Mouse (Mus musculus) forebrain, postnatal 0 days (tissue): Measurements from ENCODE around the gene Gm10260. TPM values are rescaled to one million over a fixed set of nuclear protein-coding genes. Genes with fewer than 3 reads are reported as not detected.
A peak's percentile ranks its signal among the peaks of the same experiment; 100 is the strongest.

Source experiments
- ATAC-seq: fragments of 200-750 bp; cut with Nextera tagmentation; 2 replicates; pipeline ENCODE4 v1.8.0; 2017; ENCODE audit warnings: mild to moderate bottlenecking, moderate library complexity
- DNase-seq: peaks from one replicate; pipeline ENCODE4 v3.0.0-alpha.2; 2015
- H3K27ac ChIP-seq: fragments of 300-500 bp; sonication (generic); 2 replicates; pipeline ENCODE4 v1.5.1; 2014; ENCODE audit warnings: low read depth, mild to moderate bottlenecking, antibody characterized with exemption, low read length, moderate library complexity, mixed read lengths
- H3K27me3 ChIP-seq: fragments of 300-500 bp; sonication (generic); 2 replicates; pipeline ENCODE4 v1.6.1; 2014; ENCODE audit warnings: mild to moderate bottlenecking, low read length, mixed read lengths; ENCODE audit not compliant: insufficient read depth
- H3K36me3 ChIP-seq: fragments of 300-500 bp; sonication (generic); 2 replicates; pipeline ENCODE4 v1.6.1; 2014; ENCODE audit warnings: mild to moderate bottlenecking, moderate library complexity; ENCODE audit not compliant: insufficient read depth
- H3K4me1 ChIP-seq: fragments of 300-500 bp; sonication (generic); 2 replicates; pipeline ENCODE4 v1.6.1; 2014; ENCODE audit warnings: antibody characterized with exemption; ENCODE audit not compliant: insufficient read depth
- H3K4me2 ChIP-seq: fragments of 300-500 bp; sonication (generic); 2 replicates; pipeline ENCODE4 v1.6.1; 2014; ENCODE audit warnings: low read depth, mild to moderate bottlenecking, moderate library complexity
- H3K4me3 ChIP-seq: fragments of 300-500 bp; sonication (generic); 2 replicates; pipeline ENCODE4 v1.5.1; 2014; ENCODE audit warnings: low read depth, low read length, mixed read lengths
- H3K9ac ChIP-seq: fragments of 300-500 bp; sonication (generic); 2 replicates; pipeline ENCODE4 v1.6.1; 2014; ENCODE audit warnings: mild to moderate bottlenecking
- H3K9me3 ChIP-seq: fragments of 300-500 bp; sonication (generic); 2 replicates; pipeline ENCODE4 v1.6.1; 2016; ENCODE audit warnings: low read length
- CTCF ChIP-seq: sonication (generic); IDR thresholded peaks from 2 replicates; pipeline ENCODE4 v1.5.1; 2016; ENCODE audit warnings: antibody characterized with exemption, control low read depth, low read depth
- WGBS: fragments of 180-500 bp; shearing (Covaris S2); extraction: QIAGEN DNeasy Blood & Tissue Kit; methylation state at CpG from one replicate; pipeline ENCODE4 v1.1.7; 2014; 5-methylcytosine and 5-hydroxymethylcytosine counted together
- polyA plus RNA-seq: library from polyadenylated mRNA; unstranded; fragments of >200 nt; fragmentation: Nextera tagmentation; extraction: Ambion mirVana; gene quantifications from 2 replicates; pipeline ENCODE4 v1.2.1, GENCODE M21; 2015
- total RNA-seq: library from RNA; depleted of rRNA; stranded (reverse); fragments of >200 nt; gene quantifications from 2 replicates; pipeline ENCODE4 v1.2.3, GENCODE M21; 2014

The Gm10260 gene
- total and polyA plus RNA-seq, 2 experiments from 2014 or later, result 4.6 to 11.4 TPM

DNA sequence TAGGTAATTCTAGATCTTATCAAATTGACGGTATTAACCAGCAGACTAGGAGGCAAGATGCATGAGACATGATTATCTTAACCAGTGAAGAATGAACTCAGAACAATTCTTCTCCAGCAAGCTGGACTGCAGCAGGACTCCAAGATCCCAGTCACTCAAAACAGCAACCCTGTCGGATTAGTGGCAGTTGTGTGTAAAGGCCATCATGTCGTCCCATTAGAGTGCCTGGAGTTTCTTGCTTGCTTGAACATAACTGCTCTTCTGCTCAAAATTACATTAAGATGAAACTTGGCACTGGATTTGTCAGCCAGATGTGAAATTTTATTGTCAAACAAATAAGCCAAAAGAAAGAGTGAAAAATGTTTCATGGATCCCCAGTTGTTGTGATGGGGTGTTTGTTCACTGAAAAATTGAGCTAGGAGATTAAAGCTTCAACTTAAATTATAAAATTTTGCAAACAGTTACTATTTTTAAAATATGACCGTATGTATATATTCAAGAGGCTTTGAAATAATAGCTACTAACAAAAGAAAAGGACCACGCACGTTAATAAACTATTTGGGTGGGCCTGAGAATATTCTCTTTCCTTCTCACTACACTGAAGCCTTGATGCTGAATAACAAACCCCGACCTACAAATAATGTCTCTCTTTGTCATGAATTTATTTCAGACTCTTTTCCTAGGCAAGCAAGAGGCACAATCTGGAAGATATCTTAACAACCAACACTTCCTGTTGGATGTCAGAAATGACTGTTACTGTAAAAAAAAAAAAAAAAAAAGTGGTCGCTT lies 19.4 kb upstream of the Gm10260 start:
- no peak for ATAC-seq

GRCm38 (mm10) chr13:97778698-97779194 lies 18.3 kb upstream of the Gm10260 start:
- no peak overlapping the region for H3K4me3 ChIP-seq
- no peaks in the 10 kb centered on the region for H3K4me1 ChIP-seq
- ATAC-seq (no peak), DNase-seq (no peak)
- H3K36me3 ChIP-seq, result no peaks in the 10 kb centered on the region
- no peak overlapping the region for H3K4me2 ChIP-seq
- WGBS, result 91% methylated on average over 5 of the region's 5 CpGs
- H3K9ac ChIP-seq, result no peak overlapping the region
- H3K9me3 ChIP-seq, result no peaks in the 10 kb centered on the region
- H3K27me3 ChIP-seq, result no peaks in the 10 kb centered on the region
- H3K27ac ChIP-seq, result no peak overlapping the region
- no peak for TF ChIP-seq CTCF

More for the DNA sequence above, 19.4 kb upstream of the Gm10260 start:
- no peak for DNase-seq
- no peak for TF ChIP-seq CTCF
- no peaks in the 10 kb centered on the region for H3K27me3 ChIP-seq
- H3K27ac ChIP-seq, result no peak overlapping the region
- no peak overlapping the region for H3K4me2 ChIP-seq
- H3K36me3 ChIP-seq, result no peaks in the 10 kb centered on the region
- 76% methylated on average over 8 of the region's 8 CpGs for WGBS
- H3K9me3 ChIP-seq, result no peaks in the 10 kb centered on the region
- no peaks in the 10 kb centered on the region for H3K4me1 ChIP-seq
- H3K4me3 ChIP-seq, result no peak overlapping the region
- no peak overlapping the region for H3K9ac ChIP-seq

GRCm38 (mm10) chr13:97777667-97778066 lies 17.2 kb upstream of the Gm10260 start:
- ATAC-seq (no peak), DNase-seq (no peak)
- no peaks in the 10 kb centered on the region for H3K9me3 ChIP-seq
- H3K27me3 ChIP-seq, result no peaks in the 10 kb centered on the region
- no peaks in the 10 kb centered on the region for H3K4me1 ChIP-seq
- H3K27ac ChIP-seq, result no peak overlapping the region
- WGBS, result 78% methylated on average over 2 of the region's 2 CpGs
- no peak for TF ChIP-seq CTCF
- H3K9ac ChIP-seq, result no peak overlapping the region
- no peaks in the 10 kb centered on the region for H3K36me3 ChIP-seq
- H3K4me3 ChIP-seq, result no peak overlapping the region
- no peak overlapping the region for H3K4me2 ChIP-seq

- DNase-seq (no peak), ATAC-seq (no peak)
- Histone ChIP-seq H3K9me3 (0 out of 2 replicates have a peak, but pooled peaks cover 3% of the 10 kb centered on the region), H3K27me3 (no peaks in the 10 kb centered on the region), H3K4me3 (no peak overlapping the region), H3K4me1 (no peaks in the 10 kb centered on the region), H3K36me3 (no peaks in the 10 kb centered on the region), H3K27ac (no peak overlapping the region), H3K4me2 (no peak overlapping the region), H3K9ac (no peak overlapping the region)
- WGBS, result 34% methylated on average over 3 of the region's 3 CpGs
- no peak for TF ChIP-seq CTCF
Measured at GRCm38 (mm10) chr13:97776702-97777101, 16.3 kb upstream of the Gm10260 start.

DNA sequence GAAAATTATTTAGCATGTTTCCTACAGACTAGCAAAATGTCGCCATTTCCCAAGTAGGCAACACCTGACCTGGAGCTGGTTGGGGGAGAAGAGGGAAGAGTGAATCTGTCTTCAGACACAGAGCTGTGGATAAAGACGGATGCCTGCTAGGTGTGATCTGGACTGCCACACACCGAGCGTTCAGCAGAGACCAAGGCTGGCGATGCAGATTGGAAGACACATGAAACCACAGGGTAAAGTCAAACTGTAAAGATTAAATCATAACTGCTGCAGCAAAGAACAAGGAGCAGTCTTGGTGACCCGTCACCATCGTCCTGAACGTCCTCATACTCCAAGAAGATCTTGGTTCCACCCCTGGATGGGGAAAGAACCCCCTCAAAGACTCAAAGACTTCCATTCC lies 15.5 kb upstream of the Gm10260 start:
- ATAC-seq, result no peak
- no peak for TF ChIP-seq CTCF

DNA sequence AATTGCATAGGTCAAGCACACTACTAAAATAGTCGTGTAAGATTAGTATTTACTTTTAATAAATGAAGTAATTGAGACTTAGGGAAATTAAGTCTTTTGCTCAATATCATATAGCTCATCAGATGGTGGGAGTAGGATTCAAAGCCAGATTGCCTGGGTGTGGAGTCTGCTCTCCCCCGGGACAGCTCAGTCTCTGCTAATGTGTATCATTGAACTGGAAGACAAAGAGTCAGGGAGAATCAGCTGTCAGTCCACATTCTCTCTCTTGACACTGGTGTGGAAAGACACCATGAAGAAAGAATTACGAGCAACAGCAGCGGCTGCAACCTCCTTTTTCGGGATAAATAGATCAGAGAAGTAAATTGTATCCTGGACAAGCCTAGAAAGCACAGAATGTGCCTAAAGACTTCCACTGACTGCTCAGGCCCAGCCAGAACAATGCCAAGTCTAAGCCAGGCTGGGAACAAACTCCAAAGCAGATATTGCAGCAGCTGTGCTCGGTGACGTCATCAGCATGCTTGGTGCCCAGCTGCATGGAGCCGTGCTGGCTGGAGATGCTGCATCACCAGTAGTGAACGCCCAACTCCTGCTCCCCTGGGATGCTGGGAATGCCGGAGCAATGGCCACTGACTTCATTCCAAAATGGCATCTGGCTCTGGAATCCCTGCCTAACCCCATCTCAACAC lies 14.5 kb upstream of the Gm10260 start:
- H3K4me1 ChIP-seq, result no peaks in the 10 kb centered on the region
- H3K36me3 ChIP-seq, result no peaks in the 10 kb centered on the region
- no peak for TF ChIP-seq CTCF
- ATAC-seq, result peak; percentile 91
- H3K27ac ChIP-seq, result no peak overlapping the region
- WGBS, result 35% methylated on average over 10 of the region's 10 CpGs
- 0 out of 2 replicates have a peak, but pooled peaks cover 3% of the 10 kb centered on the region for H3K9me3 ChIP-seq
- H3K4me2 ChIP-seq, result no peak overlapping the region
- H3K4me3 ChIP-seq, result no peak overlapping the region
- H3K9ac ChIP-seq, result no peak overlapping the region
- peak; percentile 74 for DNase-seq
- H3K27me3 ChIP-seq, result no peaks in the 10 kb centered on the region

More for the DNA sequence above, 15.5 kb upstream of the Gm10260 start:
- WGBS, result 94% methylated on average over 8 of the region's 8 CpGs
- H3K4me2 ChIP-seq, result no peak overlapping the region
- no peak for DNase-seq
- H3K27me3 ChIP-seq, result no peaks in the 10 kb centered on the region
- H3K9me3 ChIP-seq, result 0 out of 2 replicates have a peak, but pooled peaks cover 3% of the 10 kb centered on the region
- H3K36me3 ChIP-seq, result no peaks in the 10 kb centered on the region
- H3K4me1 ChIP-seq, result no peaks in the 10 kb centered on the region
- no peak overlapping the region for H3K9ac ChIP-seq
- no peak overlapping the region for H3K27ac ChIP-seq
- no peak overlapping the region for H3K4me3 ChIP-seq

DNA sequence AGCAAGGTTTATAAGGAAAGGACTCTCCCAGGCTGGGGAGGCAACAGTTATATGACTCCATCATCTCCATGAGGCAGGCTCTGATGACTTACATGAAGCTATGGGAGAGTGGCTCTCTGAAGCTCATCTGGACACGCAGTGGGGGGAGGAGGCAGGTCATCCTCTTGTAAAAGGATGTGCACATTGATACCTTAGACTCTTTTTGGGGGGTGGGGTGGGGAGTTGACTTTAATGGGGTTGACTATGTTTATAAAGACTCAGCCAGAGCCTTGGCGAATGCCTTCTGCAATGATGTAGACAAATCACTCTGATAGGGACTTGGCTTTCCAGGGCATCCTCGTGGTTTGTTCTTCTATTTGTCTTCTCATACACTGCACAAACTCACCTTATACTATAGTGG lies 8.8 kb upstream of the Gm10260 start:
- Histone ChIP-seq H3K9me3 (0 out of 2 replicates have a peak, but pooled peaks cover 3% of the 10 kb centered on the region), H3K4me2 (no peak overlapping the region), H3K36me3 (no peaks in the 10 kb centered on the region), H3K4me3 (no peak overlapping the region), H3K27me3 (no peaks in the 10 kb centered on the region), H3K9ac (no peak overlapping the region), H3K27ac (no peak overlapping the region), H3K4me1 (peaks cover 8% of the 10 kb centered on the region; the same call in 1 of the 2 replicates)
- no peak for ATAC-seq
- TF ChIP-seq CTCF, result no peak
- WGBS, result 84% methylated on average over 3 of the region's 3 CpGs
- DNase-seq, result no peak
